Mouse (Mus musculus) granulocyte monocyte progenitor cell, adult 5-6 weeks (primary cell): ENCODE measurements around the gene Irak2. TPM values are rescaled to one million over a fixed set of nuclear protein-coding genes. Genes with fewer than 3 reads are reported as not detected.

Source experiments
- ATAC-seq: replicated peaks from 2 replicates; pipeline ENCODE4 v1.8.0; 2016; ENCODE audit warnings: mild to moderate bottlenecking, moderate TSS enrichment, inconsistent platforms; ENCODE audit not compliant: poor library complexity, severe bottlenecking
- total RNA-seq, 2 experiments: library from RNA; stranded (forward) in 1 of 2; stranded (reverse) in 1 of 2; fragments of 200-712, 200-1000 nt in 1 of 2; fragments of >200 nt in 1 of 2; fragmentation: Nextera tagmentation in 1 of 2; gene quantifications; 2 replicates each; pipeline ENCODE4 v1.2.3; 2014 to 2017

The Irak2 gene
- total RNA-seq (2014; fragmentation: Nextera tagmentation): 6.7 and 9.5 TPM in 2 replicates
- total RNA-seq (2017): 6.4 and 17.5 TPM in 2 replicates

DNA sequence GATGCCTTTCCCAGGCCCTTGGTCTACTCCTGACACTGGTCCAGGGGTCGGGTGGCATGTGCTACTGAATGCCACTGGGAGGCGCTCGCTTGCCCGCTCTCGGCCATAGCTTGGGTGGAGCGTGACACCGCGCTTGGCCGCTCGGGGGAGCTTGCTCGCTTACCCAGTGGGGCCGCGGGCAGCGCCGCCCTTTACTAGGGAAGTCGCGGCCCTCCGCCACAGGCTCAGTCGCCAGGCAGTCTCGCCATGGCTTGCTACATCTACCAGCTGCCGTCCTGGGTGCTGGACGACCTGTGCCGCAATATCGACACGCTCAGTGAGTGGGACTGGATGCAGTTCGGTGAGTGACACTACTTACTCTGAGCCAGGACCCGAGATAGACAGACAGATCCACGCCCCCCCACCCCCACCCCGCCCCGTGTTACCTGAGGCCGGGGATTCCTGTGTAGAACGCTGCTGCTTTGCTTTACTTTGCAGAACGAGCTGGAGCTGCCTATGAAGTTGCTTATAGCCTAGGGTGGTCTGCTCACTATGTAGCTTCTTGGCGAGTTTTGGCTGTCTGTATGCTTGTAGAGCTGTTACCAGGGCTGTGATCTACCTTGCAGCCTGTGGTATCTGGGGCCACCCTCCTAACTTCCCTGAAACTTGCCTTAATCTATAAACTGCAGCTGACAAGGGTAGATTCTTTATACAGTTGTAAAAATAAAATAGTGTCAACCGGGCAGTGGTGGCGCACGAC, at the start of gene Irak2:
TSS of gene Irak2 (plus strand) at position 166 of the 739 bp plus-strand sequence.
- peak; percentile 100 for ATAC-seq

DNA sequence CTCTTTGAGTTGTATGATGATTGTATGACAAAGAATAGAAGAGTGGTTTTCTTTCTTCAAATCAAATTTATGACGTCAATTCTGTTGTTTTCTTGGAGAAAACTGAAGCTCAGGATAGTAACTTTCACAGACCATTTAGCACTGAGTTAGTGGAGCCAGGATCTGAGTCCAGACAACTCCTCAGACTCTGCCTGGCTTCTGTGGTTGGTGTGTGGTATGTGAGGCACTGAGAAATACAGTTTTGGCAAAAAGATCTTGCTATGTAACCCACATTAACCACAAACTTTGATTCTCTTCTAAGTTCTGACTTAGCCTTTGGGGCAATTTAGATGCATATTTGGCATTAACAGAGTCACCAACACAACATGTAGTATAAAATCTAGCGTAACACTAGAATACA, 45.6 kb upstream of the Irak2 start:
- no peak for ATAC-seq

DNA sequence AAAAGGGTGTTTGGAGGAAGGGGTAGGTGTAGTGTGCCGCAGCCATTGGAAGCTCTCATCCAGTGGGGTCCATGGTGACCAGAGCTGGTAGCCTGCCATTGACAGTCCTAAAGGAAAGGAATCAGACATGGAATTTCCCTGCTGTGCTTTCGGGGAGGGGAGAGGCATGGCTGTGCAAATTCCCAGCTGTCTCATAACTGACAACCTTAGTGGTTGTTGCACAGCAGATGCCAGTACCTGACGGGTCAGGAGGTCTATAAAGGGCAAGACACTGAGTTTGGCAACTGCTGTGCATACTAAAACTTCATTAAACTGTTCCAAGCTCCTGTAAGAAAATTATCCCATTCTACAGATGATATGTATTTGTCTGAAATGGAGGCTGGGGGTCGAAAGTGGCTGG, 40.3 kb upstream of the Irak2 start:
- ATAC-seq: no peak

DNA sequence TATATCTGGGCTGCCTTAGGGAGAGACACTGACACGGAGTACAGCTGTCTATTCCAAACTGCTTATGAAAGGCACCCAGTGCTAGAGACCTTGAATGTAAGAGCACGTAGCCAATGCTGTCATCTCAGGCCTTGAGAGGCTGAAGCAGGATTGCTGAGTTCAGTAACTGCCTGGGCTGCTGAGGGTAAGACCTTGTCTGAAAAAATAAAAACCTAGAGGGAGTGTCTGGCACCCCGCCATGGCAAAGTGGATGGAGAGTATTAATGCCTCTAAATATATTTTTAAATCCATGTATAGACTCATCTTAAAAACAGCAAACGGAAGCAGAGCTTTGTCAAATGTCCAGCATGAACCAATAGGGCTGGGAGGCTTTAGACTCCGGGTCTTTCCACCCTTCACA, 38.4 kb upstream of the Irak2 start:
- no peak for ATAC-seq

DNA sequence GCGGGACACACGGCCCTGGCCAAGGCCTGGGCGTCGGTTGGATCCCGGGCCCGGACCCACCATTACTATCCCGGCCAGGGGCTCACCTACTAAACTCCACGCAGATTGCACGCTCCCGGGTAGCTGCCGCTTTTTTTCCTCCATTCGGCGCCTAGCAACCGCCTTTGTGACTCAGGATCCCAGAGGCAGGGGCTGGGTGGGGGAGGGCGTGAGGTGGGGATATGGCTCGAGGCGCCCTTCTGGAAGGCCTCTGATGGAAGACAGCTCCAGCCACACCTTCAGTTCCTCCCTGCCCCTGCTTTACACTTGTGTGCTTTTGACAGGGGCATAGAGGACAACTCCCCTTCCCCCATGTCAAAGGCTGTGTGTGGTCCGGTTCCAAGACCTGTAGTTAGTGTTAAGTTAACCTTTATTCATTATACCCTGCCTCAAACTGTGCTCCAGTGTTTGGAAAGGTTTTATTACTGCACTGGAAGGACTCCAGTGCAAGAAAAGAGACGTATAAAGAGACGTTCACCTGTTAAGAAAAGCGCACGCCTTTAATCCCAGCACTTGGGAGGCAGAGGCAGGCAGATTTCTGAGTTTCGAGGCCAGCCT, 37.6 kb upstream of the Irak2 start, which contains the start of gene Fancd2os:
TSS of gene Fancd2os (minus strand) at position 173 of the 597 bp plus-strand sequence.
- ATAC-seq: no peak

DNA sequence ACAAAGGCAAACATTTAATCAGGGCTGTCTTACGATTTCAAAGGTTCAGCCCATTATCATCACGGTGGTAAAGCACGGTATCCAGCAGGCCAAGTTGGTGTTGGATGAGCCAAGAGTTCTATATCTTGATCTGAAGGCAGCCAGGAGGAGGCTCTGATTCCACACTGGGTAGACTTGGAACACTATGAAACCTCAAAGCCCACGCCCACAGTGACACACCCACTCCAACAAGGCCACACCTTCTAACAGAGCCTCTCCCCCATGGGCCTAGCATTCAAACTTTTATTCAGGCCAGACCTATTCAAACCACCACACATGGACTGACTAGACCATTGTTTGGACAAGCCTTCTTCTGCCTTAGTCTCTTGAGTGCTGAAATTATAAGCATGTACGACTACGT, 35.4 kb upstream of the Irak2 start:
- ATAC-seq: no peak

DNA sequence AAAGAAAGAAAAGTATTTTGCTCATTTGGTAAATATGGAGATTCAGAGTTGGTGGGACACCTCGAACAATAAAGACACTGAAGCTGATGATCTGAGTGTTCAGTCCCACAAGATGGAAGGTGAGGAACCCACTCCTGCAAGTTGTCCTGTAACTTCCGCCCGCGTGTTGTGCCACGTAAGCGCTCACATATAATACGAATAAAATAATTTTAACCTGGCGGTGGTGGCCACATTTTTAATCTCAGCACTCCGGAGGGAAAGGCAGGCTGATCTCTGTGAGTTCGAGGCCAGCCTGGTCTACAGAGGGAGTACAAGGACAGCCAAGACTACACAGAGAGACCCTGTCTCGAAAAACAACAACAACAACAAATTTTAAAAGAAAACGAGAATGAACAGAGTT, 34.3 kb upstream of the Irak2 start:
- no peak for ATAC-seq

DNA sequence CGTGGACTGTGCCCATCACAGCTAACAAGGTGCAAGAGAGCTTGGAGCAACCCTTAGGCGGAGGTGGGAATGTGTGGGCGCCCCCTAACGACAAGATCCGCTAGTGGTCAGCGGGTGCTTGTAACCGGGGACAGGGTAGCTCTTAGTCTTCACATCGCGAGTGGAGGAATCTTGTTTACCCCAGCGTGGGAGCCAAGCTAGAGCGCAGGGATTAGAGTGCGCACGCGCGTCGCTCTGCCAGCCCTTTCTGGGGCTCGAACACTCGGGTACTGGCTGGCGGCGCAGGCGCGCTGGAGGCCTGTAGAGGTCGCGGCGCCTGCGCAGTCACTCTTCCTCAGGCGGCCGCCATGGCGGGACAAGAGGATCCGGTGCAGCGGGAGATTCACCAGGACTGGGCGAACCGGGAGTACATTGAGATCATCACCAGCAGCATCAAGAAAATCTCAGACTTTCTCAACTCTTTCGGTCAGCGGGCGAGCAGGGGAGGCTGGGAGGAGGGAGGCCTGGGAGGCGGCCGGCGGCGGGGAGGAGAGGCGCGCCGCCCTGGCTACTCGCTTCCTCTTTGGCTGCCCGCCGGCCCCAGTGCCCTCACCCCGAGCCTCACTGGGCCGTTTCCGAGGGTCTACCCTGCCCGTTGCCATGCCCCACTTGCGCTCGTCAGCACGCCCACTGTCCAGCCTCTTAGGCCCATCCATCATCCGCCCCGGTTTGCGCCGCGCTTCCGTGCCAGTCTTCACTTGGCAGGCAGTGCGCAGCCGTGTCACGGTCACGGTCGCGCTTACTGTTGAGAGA, 33.6 kb upstream of the Irak2 start, which contains the start of gene Brk1:
TSS of gene Brk1 (plus strand) at position 341 of the 792 bp plus-strand sequence.
- peak; percentile 91 for ATAC-seq

DNA sequence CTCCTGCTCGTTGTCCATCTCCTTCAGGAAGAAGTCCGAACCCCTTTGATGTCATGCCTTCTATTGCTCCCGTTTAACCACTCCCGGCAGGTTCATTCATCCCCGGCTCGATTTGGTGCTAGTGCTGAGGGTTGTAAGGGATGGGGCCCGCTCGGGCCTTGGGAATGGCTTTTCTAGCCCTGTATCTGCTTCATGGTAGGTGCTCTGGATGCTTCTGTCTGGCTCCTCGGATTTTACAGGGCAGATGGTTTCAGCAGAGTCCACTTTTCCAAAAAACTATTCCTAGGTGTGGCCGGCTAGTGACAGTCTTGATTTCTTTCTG, 33.1 kb upstream of the Irak2 start:
- no peak for ATAC-seq

DNA sequence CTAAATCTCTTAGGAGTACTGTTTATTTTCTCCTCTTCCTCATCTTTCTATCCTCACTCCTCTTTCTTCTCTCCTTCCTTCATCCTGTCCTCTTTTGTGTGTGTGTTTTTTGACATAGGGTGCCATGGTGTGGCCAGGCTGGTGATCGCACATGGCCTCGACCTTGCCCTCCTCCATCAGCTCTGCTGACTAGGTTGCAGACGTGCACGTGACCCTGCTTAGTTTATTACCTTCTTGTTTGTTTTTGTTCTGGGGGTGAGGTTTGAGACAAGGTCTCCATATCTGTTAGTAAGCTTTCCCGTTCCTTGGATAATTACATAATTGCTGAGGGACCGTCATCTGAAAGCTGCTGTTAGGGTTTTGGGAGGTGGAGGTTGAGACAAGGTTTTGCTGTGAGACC, 29.4 kb upstream of the Irak2 start:
- no peak for ATAC-seq

DNA sequence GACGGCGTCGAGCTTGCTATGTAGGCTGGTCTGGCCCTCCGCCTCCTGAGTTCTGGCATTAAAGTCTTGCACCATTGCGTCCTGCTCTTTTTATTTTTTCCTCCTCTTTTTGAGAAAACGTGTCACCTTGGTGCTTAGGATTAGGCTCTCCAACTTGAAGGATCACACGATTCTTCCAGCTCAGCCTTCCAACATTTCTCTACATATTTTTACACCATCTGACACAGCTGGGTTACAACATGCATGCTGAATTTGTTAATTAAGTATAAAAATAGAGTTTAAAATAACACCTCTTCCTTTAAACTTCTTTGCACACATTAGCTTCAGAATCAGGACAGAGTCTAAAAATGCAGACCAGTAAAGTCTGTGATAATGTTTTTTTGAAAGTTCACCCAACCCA, 29.0 kb upstream of the Irak2 start:
- ATAC-seq: no peak

DNA sequence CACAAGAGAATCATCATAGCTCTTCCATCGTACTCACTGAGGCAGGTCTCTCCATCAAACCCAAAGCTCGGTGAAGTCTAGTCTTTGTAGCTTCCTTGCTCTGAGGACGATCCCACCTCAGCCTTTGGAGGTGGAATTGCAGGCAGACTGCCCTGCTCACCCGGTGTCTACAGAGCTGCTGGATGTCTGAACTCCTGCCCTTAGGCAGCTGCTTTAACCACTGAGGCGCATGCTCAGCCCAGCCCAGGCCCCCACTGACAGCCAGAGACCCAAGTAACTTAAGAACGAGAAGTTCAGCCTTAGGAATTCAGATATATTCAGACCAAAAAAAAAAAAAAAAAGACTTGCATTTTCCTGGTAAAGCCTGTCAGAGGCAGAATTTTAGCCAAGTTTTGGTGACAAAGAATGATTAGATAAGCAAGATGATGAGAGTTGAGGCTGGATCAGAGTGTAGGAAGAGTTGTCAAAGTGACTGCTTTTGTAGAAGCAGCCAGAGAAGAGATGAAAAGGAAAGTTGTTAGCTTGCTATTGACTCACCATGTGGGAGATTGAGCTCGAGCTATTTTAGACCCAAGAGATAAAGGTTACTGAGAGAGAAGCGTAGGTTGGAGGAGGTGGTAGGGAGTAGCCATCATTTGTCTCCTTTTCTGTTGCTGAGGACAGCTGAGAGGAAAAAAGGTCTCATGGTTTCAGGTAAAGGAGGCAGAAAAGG, 25.9 kb upstream of the Irak2 start:
- no peak for ATAC-seq

DNA sequence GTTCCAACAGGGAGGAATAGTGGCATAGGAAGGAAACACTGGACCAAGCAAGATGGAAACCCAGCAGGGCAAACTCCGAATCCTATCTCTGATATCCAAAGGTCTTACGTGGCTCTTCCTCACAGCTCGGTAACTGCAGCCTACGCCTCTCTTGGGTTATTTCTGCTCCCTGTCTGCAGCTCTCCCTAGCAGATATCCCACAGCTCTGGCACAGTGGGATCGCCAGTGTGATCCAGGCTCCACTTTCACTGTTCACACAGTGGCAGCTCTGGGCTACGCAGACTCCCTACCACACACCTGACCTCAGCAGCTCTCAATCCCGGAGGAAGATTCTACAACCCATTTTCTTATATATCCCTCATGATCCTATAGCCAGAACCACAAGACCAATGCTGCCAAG, 24.1 kb upstream of the Irak2 start:
- no peak for ATAC-seq

DNA sequence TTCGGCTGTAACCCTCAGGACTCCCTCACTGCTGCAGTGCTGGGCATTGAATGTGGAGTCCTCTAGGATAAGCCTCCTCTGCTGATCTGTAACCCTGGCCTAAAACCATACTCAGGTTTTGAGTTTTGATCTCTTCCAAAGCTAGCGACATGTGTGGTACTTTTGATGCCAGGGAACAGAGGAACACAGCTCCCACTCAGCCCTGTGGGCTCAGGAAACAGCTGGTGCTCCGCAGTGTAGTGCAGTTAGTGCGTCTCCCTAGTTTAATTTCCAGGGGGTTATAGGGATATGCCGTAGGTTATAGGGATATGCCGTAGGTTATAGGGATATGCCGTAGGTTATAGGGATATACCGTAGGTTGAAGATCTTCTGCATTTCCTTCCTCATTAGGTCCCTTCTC, 23.3 kb upstream of the Irak2 start:
- ATAC-seq: no peak

DNA sequence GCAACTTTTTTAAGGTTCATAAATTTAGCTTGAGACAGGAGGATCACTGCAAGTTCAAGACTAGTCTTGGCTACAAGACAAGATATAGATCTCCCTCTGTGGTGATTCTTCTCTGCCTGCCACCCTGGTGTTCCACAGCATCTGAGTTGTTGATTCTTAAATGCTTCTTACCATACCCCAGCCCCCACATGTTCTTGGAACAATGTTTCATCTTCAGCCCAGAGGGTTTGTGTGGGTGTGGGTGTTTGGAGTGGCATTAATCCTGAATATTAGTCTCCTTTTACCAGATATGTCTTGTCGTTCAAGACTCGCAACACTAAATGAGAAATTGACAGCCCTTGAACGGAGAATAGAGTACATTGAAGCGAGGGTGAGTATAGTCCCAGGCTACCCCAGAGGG, 22.8 kb upstream of the Irak2 start:
- ATAC-seq: no peak

DNA sequence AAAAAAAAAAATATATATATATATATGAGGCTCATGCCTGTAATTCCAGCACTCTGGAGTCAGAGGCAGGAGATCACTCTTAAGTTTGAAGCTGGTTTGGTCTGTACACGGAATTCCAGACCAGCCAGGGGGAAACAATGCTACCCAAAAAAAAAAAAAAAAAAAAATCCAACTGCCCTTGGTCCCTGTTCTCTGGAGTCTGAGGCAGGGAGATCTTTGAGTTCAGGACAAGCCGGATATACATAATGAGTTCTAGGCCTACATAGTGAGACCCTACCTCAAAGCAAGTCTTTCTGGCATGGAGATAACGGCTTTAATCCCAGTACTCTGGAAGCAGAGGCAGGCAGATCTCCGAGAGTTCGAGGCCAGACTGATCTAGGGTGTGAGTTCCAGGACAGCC, 14.9 kb upstream of the Irak2 start:
- ATAC-seq: no peak

DNA sequence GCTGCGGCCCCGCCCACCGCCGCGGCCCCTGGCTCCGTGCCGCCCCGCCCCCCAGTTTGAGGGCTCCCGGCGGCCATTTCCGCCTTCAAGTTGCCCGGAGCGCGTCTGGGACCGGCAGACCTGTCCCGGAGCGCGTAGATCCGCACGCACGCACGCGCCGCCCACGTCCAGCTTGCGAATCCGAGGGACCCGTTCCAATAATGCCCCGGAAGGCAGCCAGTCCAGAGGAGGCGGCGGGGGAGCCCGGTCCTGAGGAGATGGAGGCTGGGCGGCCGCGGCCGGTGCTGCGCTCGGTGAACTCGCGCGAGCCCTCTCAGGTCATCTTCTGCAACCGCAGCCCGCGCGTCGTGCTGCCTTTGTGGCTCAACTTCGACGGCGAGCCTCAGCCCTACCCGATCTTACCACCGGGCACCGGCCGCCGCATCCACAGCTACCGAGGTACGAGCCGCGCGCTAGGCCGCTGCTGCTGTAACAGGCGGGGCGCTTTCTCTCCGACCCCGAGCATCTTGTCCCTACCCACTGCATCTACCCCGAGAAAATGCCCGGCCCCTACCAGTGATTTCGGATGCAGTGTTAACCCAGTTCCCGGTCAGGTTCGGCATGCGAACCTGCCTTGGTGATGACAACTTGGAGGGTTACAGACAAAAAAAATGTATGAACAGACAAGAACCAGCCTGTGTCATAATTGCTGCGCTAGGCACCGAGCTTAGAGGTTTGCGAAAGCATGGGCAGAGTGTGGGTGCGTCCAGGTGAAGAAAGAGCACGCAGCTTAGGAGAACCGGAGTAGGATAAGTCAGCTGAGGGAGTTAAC, 14.1 kb upstream of the Irak2 start, which contains the start of gene Vhl:
TSS of gene Vhl (plus strand) at position 19 of the 811 bp plus-strand sequence.
- ATAC-seq: peak; percentile 79

DNA sequence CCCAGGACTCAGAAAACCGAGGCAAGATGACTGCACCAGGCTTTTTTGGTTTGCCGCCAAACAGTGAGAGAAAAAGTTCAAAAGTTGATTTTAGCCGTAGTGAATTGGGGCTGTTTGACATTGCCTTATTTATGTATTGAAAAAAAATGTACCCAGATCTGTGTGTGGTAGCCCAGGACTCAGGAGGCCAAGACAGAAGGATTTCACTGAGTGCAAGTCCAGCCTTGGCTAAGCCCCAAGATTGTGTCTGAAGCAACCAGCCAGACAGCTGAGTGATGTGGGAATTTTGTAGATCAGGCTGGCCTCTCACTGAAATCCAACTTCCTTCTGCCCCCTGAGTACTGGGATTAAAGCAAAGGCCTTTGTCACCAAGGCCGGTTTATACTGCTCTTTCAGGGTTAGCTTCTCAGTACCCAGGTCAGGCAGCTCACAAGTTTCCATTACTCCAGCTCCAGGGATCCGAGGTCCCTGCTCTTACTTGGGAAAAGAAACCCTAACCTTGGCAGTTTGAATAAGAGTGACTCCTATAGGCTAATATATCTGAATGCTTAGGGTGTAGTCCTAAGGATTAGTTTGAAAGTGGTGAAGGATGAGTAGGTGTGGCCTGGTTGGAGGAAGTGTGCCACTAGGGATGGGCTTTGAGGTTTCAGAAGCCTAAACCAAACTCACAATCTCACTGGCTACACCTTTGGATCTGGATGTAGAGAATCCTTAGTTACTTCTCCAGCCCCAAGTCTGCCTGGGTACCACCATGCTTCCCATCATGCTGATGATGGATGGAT, 13.1 kb upstream of the Irak2 start:
- ATAC-seq: no peak

DNA sequence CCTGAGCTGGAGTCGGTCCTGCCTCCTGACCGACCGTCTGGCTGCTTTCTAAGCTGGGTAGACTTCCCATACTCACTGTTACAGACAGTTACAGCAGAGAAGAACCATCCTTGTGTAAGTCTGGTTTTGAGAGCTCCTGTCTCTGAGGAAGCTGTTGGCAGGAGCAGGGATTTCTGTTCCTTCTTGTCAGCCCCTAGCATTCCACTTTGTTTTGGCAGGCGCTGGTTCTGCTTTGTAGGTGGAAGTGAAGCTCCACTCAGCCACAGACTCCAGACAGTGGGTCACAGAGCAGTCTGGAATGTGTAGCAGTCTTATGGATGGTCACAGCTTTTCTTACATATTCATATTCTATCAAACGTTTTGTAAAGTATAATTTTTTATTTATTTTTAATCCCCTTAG, 7.9 kb upstream of the Irak2 start:
- ATAC-seq: peak; percentile 91
